Mouse (Mus musculus): ENCODE measurements around the gene Olfr414. TPM values are rescaled to one million over a fixed set of nuclear protein-coding genes. Genes with fewer than 3 reads are reported as not detected.

Gene Olfr414
- not detected in 2 replicates for total RNA-seq (2023)

GRCm38 (mm10) chr1:174423764-174424163 is at the start of gene Olfr414:
TSS of gene Olfr414 (plus strand) at chr1:174424064.

GRCm38 (mm10) chr1:174390746-174391145 is 33.1 kb upstream of the Olfr414 start, which contains the start of gene Olfr248:
TSS of gene Olfr248 (plus strand) at chr1:174391046.

GRCm38 (mm10) chr1:174441782-174442181 is 17.9 kb downstream of the Olfr414 start, which contains the start of gene Olfr220:
TSS of gene Olfr220 (plus strand) at chr1:174442082.

Other genes starting within 250 kb of the Olfr414 start
- gene Olfr419, start 172.0 kb upstream of the Olfr414 start, total RNA-seq (2023), result not detected in 2 replicates
- gene Mptx1, start 93.5 kb upstream of the Olfr414 start, total RNA-seq (2023), result not detected in 2 replicates
- not detected in 2 replicates for gene Olfr417, start 58.9 kb upstream of the Olfr414 start, total RNA-seq (2023)
- gene Olfr248, start 33.0 kb upstream of the Olfr414 start, total RNA-seq (2023), result not detected in 2 replicates
- gene Olfr220, start 18.0 kb downstream of the Olfr414 start, total RNA-seq (2023), result not detected in 2 replicates
- 0.18 TPM in 1 of 2 replicates, not detected in the other for gene Fmn2, start 77.8 kb downstream of the Olfr414 start, total RNA-seq (2023)

Measured in neutrophil, adult 65 days (primary cell).